Mouse (Mus musculus): ENCODE measurements around the gene Acyp1. TPM values are rescaled to one million over a fixed set of nuclear protein-coding genes. Genes with fewer than 3 reads are reported as not detected.
"Not testable (repeated sequence)": the region's sequence is repeated elsewhere in the genome, so short reads cannot be mapped to it uniquely, and the experiment has no call there.

Gene Acyp1
- total RNA-seq, 4 experiments from 2014 or later = 53.5 to 69.6 (median 58.9) TPM

DNA sequence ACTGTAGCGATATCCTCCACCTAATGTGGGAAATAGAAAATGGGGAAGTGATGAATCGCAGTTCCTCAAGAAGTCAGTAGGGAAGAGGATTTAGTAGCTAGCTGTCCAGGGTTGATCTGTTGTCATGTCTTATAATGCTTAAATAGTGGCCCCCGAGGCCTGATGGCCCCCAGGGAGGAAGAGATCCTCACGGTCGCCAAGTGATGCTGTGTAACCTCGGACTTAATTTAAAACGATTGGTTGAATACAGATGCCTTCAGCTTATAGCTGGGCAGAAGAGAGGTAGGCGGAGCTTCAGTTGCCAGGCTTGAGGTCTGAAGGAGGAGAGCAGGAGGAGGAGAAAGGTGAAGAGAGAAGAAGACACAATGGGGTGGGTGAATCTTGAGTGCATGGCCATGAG is 3.9 kb downstream of the Acyp1 start:
- no peak for DNase-seq (ENCODE audit: low spot score in 2 of 2)

DNA sequence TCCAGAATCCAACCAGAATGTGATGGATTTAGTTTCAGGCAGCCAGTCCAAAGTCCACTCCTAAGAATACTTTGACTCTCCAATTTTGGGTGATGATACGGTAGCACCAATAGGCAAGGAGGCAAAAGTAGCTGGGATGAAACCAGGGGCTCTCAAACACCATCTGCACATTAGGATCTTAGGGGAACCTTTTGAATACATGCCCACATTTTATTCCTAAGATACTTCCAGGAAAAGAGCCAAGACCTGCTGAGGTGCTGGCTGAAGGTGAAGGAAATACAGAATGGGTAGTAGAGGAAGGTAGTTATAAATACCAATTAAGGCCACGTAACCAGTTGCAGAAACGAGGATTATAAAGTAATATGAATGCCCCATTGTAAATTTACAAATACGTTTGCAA is 6.5 kb downstream of the Acyp1 start:
- not testable (repeated sequence) for DNase-seq (ENCODE audit: low spot score in 2 of 2)

DNA sequence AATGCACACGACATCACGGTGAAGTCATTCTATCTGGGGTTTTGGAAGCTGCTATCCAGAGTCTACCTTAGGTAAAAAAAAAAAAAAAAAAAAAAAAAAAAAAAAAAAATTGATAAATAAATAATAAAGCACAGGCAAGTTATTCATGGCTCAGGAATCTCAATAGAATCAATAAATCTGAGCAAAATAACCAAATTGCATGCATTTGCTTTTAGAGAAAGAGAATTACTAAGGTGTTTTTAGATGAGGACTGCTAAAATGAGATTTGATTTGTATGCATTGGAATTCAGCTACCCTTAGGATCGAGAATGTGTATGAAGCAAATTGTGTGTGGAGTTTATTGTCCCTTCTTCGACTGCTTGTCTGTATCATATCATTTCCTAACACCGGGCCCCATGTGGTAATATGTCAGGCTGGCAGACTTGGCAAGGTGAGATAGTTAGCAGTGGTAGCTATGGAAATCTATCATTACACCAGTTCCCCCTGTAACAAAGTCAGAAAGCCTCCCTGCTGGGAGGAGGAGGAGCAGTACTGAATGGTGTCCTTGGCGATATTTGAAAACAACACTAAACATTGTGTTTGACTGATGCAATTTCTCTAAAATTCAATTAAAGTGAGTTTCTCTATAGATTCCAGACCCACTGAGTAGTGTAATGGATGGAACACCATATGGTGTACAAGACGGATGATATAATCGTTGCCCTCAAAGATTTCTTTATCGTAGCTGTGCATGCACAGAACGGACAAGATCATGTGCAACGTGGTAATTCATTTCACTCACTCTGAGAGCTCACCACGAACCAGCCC is 7.2 kb downstream of the Acyp1 start:
- no peak for DNase-seq (ENCODE audit: low spot score in 2 of 2)

DNA sequence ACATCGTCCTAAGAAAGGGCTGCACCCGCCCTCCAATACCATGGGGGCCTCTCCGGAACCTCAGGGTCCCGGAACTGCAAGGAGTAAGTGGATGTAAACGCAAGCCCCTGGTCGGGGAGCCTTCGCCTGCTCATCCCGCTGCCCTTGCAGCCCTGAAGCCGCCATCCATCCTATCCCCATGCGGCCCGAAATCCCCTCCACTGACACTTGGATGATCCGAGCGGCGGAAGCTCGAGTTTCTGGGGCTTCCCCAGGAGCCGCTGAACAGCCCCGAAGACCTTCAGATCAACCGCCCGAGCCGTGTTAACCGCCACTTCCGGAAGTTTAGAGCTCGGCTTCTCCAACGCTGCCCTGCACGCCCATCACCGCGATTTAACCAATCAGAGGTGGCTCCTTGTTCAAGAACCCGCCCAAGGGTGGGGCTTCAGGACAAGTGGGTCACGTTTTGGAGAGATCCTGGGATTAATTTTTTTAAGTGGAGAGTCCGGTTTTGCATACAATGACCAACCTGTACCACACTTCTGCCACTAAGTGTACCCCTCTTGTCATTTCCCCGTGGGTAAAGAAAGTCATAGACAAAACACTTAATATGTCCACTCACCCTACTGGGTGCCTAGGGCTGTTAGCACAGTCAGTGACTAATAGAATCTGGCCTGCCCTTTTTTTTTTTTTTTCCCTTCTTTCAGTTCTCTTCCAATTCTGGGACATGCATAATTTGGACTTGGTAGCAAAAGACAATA is 8.0 kb downstream of the Acyp1 start:
- peak; percentile 95 to 96 for DNase-seq (ENCODE audit: low spot score in 2 of 2)

DNA sequence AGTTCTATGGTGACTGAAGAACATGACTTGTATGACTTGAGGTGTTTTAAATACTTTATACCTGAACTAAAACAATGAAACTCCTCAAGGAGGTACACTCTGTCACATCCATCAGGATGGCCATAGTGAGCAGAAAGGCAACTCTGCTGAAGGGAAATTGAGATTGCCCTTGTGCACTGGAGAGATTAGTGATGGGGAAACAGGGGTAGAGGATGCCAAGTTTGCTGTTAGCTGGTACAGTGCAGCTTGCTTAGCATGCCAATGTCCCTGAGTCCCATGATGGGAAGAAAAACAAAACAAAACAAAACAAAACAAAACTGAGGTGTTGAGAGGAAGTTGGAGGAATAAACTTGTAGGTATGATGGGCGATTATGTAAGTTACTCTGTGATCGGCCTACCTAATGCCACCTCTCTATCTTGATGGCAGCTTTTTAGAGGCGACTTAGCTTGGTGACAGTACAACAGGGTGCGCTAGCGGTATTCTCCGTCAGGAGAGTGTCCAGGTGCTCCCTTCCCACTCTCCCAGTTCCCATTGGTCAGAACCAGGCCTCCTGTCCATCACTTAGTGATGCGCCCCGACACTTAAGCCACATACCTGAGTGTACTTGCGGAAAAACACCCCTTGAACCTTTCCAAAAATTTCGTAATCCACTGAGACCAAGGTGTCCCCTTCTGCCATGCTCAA is 8.7 kb downstream of the Acyp1 start:
- no peak for DNase-seq (ENCODE audit: low spot score in 2 of 2)

DNA sequence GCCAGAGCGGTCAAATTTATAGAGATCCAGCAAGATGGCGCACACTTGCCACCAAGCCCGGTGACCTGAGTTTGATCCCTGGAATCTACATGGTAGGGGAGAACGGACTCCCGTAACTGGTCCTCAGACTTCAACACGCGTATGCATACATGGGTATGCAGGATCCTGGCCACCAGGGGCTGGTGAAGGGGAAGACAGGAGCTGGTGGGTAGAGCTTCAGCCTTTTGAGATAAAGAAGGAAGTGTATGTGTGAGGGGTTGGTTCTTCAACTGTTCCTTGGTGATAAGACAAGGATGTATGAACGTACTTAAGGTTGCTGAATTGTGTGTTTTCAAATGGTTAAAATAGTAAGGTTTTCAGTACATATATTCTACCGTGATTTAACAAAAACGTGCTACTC is 9.3 kb downstream of the Acyp1 start:
- no peak for DNase-seq (ENCODE audit: low spot score in 2 of 2)

DNA sequence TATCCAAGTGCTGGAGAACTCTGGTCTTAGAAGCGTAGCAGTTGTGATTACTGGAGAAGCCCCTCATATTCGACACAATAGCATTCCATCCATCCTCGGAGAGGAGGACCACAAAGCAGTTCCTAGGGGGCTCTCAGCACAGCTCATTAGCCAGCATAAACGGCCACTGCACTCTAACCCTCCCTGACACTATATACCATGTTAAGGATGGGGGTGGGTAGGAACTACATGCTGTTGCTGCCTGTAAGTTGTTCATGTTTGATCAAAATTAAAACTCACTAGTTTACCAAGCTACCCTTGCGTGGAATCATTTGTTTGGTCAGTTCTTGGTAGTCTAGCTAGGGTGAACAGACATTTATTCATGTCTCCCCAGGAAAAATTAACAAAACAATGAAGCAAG is 12.0 kb downstream of the Acyp1 start:
- no peak for DNase-seq (ENCODE audit: low spot score in 2 of 2)

DNA sequence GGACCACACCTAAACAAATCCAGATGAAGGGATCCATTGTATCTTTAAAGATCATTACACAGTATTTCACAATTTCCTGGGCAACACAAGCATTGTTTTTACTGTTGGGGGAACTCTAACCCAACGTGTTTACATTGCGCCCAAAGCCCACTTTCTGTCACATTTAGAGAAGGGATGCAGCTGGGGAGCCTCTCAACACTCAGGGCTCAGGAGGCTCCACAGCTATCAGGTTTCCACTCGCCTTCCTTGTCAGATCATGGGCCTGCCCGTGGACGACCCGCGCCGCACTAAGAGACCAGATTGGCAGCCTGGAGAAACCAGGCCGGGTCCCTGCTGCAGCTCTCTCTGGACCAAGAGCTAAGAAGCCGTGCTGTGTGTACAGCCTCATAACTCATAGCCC is 14.7 kb downstream of the Acyp1 start:
- DNase-seq (ENCODE audit: low spot score in 2 of 2) = no peak

DNA sequence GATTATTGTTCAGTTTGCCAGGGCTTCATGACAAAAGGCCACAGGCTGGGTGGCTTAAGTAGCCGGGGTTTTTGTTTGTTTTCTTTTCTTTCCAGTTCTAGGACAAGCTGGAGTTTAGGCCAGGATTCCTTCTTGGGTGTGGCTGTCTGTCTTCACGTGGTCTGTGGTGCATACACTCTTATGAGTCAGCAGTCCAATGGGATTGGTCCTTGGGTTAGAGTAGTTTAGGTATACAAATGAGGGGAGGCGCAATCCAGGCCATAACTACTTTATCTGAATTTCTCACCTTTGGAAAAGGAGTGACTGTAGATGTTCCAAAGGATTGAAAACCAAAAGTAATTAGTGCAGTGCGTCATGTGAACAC is 16.4 kb downstream of the Acyp1 start:
- DNase-seq (ENCODE audit: low spot score in 2 of 2) = no peak

DNA sequence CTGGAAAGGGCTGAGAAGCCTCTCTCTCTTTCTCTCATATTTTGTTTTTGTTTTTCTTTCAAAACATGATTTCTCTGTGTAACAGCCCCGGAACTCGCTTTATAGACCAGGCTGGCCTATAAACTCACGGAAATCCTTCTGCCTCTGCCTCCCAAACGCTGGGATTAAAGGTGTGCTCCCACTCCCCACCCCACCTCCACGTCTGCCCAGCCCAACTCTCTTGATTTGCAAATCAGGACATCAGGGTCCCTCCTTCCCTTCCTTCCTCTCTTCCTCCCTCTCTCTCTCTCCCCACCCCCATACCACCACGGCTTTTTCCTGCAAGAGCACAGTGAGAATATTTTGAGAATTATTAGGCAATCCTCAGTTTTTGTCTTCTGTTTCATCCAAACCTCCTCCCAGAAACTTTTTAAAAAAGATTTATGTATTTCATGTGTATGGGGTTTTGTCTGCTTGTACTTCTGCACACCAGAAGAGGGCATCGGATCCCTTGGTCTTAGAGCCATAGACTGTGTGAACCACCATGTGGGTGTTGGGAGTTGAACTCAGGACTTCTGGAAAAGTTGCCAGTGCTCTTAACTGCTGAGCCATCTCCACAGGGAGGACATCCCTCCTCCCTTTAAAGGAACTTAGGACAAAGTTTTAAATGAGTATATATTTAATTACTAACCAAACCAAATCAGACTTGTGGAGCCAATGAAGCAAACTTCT is 17.0 kb downstream of the Acyp1 start:
- no peak for DNase-seq (ENCODE audit: low spot score in 2 of 2)

DNA sequence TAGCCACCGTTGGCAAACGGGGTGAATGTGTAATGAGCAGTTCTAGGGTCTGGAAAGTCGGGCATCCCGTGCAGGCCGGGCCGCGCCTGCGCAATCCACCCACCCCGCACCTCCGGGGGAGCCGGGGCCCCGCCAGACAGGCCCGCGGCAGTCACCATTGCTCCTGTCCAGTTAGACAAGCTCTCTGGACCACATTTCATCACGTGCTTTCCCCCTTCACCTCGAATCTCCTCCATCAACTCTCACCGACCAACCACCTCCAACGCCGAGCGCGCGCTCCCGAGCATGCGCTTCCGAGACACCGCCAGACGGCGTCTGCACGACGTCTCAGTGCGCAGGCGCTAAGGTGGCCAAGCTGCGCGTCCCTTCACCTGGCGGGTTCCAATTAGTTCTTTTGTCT is 17.9 kb downstream of the Acyp1 start, which contains the start of gene Mlh3:
Mlh3 (minus strand) TSS at position 281 of the 400 bp plus-strand sequence.
- DNase-seq (ENCODE audit: low spot score in 2 of 2) = peak; percentile 57 to 78

DNA sequence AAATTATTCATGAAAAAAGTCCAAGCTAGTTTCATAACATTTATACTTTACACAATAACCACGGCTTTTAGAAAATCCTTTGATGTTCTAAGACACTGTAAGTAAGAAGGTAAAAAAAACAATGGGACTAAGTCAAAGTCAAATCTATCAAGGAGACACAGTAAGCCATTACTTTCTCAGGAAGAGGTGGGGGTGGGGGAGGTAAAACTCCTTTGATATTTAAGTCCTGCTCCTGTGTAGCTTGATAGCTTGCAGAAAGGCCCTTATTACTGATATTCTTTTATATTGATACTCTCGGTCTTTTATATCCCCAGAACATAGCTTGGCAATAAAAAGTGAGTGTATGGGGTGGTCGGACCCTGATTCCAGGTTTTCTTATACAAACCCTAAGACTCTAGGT is 18.4 kb downstream of the Acyp1 start:
- no peak for DNase-seq (ENCODE audit: low spot score in 2 of 2)

DNA sequence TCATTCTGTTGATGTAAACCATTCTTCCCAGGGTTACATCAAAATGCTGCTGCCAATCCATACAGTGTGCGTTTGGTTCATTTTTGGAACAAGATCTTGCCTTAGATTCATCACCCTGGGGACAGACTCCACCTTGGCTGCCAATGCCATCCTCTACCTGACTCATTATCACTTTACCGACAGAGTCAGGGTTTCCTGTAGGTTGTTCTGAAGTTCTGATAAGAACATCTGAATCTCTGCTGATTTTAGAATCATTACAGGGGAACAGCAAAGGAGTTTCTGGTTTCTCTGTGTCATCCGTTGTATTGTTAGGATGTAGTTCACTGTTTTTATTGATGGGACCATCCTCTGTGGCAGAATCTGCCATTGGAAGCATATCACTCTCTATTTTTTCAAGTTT is 22.0 kb downstream of the Acyp1 start:
- DNase-seq (ENCODE audit: low spot score in 2 of 2) = no peak

DNA sequence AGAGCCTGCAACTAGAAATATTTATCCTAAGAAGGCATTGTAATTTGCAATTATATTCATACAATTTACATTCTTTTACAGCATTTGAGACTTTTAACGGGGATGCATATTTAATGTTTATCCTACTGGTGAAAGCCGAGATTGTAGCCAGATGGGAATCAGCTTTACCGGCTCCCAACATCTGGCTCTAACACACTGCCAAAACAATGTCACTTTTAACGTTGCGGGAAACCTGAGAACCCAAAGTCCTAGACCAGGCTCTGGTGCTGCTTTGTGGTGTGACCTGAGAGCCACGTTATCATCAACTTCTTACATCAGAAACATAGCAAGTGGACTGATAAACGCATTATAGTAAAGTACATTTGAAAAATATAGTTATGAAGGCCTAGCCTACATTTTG is 23.3 kb downstream of the Acyp1 start:
- DNase-seq (ENCODE audit: low spot score in 2 of 2) = no peak

DNA sequence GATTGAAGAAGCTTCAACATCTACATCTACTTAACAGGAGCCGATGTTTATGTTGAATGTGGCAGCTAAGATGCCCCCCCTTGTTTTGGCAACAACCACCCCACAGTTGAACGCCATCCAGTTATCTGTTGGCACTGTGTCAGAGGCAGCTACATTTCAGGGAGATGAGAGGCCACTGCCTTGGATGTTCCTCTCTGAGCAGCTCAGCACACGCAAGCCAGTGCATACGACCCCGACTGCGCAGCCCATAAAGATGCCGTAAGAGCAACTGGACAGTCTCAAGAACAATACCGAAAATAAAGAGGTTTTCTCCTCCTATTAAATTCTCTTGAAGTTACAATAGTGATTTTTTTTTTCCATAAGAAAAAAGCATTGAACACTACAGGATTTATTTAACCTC is 23.7 kb downstream of the Acyp1 start:
- no peak for DNase-seq (ENCODE audit: low spot score in 2 of 2)

DNA sequence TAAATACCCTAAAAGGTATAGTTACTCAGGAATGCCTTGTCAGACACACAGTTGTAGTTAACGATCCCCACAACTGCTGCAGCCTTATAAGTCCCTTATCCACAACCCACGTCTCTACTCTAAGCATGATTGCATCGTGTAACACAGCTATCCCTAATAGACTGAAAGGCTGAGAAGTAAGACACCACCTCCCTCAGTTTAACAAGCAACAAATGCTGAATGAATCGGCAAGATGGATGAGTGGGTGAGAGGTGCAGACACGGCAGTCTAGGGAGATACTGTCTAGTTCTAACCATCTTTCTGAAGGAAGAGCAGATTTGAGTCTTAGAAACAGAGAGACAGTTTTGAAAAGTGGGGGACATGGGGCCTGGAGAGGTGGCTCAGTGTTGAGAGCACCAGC is 25.0 kb downstream of the Acyp1 start:
- DNase-seq (ENCODE audit: low spot score in 2 of 2) = no peak

DNA sequence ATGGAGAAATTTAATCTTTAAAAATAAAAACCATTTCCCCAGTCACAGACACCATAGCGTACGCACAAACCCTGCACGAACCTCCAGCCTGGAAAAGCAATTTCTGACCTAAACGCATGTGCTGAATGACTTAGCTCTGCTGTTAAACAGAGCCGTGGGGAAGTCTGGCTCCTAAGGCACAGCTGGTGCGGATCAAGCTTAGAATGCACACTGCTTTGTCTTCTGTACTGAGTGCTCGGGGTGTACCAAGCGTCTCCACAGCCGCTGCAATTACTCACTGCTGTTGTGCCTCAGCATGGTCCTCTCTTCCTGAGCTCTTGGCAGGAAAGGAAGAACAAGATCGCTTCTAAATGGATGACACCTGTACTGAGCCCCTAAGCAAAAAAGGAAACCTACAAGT is 25.7 kb downstream of the Acyp1 start:
- no peak for DNase-seq (ENCODE audit: low spot score in 2 of 2)

DNA sequence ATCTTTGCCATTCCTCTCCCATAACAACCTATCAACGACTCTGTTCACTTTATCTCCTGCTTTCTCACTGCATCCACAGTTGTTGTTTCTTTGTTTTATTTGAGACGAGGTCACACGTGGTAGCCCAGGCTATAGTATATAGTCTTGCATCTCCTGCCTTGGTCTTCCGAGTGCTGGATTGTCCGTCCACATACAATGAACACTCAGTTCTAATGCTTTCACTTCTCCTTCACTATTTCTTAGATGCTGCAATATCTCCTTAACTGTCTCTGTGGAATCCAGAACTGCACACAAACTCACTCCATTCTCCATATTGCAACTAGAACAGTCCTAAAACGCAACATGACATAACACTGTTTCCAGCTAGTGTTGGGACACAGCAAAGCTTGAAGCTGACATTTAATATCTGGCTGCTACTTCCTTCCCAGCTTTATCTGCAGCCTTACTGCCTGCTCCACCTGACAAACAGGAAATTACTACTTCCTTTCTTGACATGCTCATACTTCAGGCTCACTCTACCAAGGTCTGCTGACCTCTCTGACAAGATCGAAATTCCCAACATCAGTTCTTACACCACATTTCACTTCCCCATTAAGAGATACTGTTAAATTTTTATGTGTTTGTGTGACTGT is 31.1 kb downstream of the Acyp1 start:
- no peak for DNase-seq (ENCODE audit: low spot score in 2 of 2)

DNA sequence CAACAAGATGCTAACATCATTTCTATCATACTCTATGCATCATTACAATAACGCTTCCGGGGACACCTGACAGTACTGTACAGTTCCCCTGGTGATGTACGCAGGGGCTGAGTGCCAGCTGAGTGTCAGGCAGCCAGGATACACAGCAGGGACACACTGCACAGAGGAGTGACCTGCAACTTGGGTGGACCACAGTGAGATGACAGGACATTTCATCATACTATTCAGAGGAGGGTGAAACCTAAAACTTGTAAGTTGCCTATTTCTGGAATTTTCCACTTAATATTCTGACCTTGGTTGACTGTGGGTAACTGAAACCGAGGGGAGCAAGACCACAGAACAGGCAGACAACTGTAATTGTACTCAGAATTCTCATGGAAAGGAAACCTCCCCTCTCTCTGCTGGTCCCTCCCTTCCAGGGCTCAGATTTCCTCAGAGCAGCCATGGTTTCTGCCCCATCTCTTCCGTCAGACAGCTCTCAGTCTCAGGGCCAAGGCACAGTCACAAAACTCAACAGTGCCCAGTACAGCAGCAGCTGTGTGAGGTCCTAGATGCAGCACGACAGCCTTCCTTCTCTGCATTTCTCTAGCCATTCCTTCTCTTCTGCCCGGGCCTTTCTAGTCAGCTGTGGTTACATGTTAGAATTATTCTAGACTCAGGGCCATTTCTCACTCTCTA is 32.0 kb downstream of the Acyp1 start:
- no peak for DNase-seq (ENCODE audit: low spot score in 2 of 2)

DNA sequence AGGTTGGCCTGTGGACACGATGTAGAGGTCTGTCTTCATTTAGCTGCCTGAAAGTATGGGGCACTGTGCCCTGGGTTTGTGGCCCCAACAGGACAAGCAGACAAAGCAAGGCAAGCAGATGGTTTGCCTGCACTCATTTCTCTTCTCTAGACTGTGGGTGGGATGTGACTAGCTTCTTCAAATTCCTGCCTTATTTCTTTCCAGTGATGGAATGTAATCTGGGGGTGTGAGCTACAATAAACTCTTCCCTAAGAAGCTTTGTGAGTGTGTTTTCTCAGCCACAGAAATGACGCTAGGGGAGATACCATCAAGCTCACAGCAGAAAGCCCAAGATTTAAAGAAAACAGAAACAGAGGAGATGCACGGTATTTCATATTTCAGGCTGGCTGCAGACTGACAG is 36.2 kb downstream of the Acyp1 start:
- no peak for DNase-seq (ENCODE audit: low spot score in 2 of 2)

DNA sequence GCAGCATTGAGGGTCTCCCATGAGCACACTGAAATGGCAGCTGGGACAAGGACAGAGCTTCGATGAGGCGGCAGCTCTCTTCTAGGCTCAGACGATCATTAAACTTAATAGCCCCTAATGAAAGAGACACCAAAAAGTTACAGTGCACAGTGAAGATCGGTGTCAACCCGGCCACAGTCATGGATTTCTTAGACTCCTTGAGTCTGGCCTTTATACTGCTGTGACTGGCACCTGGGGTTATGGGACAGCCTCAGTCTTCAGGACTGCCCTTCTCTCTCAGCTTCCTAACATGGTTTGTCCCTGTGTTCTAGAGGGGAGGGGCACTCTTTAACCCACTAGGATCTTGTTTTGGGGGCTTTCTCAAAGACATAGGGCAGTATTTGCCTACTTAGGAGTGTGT is 50.7 kb downstream of the Acyp1 start:
- no peak for DNase-seq (ENCODE audit: low spot score in 2 of 2)

Data from gastrocnemius, adult 8-10 months (tissue).